Mouse (Mus musculus) CH12.LX (cell line): ENCODE results near the gene Tulp4.

ENCODE experiments used
- CHD2 ChIP-seq: IDR thresholded peaks from 2 replicates; pipeline ENCODE4 v1.6.1; 2011; ENCODE audit warnings: low read length, improper control_type of control experiment
- CTCF ChIP-seq, 2 experiments: IDR thresholded peaks in 1 of 2; conservative IDR thresholded peaks in 1 of 2; 2 replicates each; pipeline ENCODE4 v1.5.1; 2011 to 2012; ENCODE audit warnings: low read depth in 2 of 2, low read length in 2 of 2, improper control_type of control experiment in 1 of 2, inconsistent platforms in 1 of 2, mild to moderate bottlenecking in 1 of 2, moderate library complexity in 1 of 2
- ELF1 ChIP-seq: IDR thresholded peaks from 2 replicates; pipeline ENCODE4 v1.6.1; 2014; ENCODE audit warnings: low read depth, mild to moderate bottlenecking, inconsistent platforms, low read length, improper control_type of control experiment
- MXI1 ChIP-seq: IDR thresholded peaks from 2 replicates; pipeline ENCODE4 v1.6.1; 2011; ENCODE audit warnings: mild to moderate bottlenecking, low read depth, low read length, improper control_type of control experiment
- RAD21 ChIP-seq: IDR thresholded peaks from 2 replicates; pipeline ENCODE4 v1.6.1; 2011; ENCODE audit warnings: low read depth, mild to moderate bottlenecking, low read length, improper control_type of control experiment, moderate library complexity
- TCF12 ChIP-seq: IDR thresholded peaks from 2 replicates; pipeline ENCODE4 v1.6.1; 2014; ENCODE audit warnings: low read depth, mild to moderate bottlenecking, inconsistent platforms, low read length, improper control_type of control experiment
- USF1 ChIP-seq: IDR thresholded peaks from 2 replicates; pipeline ENCODE4 v1.6.1; 2014; ENCODE audit warnings: low read depth, mild to moderate bottlenecking, inconsistent platforms, low read length, improper control_type of control experiment
- ZC3H11A ChIP-seq: IDR thresholded peaks from 2 replicates; pipeline ENCODE4 v1.6.1; 2012; ENCODE audit warnings: low read depth, mild to moderate bottlenecking, inconsistent platforms, low read length, improper control_type of control experiment

DNA sequence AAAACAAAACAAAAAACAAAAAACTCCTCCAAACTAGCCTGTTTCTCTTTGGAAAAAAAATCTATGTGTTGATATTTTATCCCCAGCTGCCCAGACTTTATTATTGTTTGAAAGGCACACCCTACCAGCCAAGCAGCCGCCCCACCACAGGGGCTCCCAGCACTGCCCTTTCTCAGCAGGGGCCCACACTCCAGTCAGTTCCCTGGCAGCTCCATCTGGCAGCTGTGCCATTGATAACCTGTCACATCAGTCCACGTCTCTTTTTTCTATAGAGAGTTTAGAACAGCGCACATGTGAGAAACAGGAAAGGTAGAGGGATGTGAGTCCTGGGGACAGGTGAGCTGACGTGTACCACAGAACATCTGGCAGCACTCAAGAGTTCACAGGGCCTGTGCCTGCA, 73.2 kb downstream of the Tulp4 start:
- TF ChIP-seq CHD2 (no peak), CTCF (conservative IDR thresholded peaks at IDR 0.05 in 1 of 2, IDR thresholded peaks at IDR 0.05 in 1 of 2; ENCODE audit: low read depth in 2 of 2, low read length in 2 of 2) (no peak), ELF1 (no peak), USF1 (no peak), RAD21 (no peak), TCF12 (no peak), MXI1 (no peak), ZC3H11A (no peak)
